Mouse (Mus musculus): ENCODE measurements around the gene Pacrg.

DNA sequence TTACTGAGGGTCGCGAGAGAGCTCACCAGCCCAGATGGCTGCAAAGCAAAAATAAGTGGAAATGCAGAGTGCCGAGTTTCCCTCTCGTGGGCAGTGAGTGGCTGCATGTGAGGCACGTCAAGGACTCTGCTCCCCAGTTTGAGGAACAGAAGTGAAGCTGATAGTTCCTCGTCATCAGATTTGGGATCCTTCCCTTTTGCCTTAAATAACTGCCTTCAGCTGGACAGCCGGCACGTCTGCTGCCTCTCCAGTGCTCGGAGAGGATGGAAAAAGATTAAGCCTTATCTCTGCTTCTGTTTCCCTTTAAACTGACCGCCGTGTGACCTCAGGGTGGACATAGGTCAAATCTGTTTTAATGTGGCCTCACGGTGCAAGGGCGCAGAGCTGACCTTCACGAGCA, 480.6 kb downstream of the Pacrg start:
- TF ChIP-seq POLR2A (IDR thresholded peaks at IDR 0.05; ENCODE audit: extremely low read depth, insufficient read depth, low read length): no peak
- TF ChIP-seq CTCF (IDR thresholded peaks at IDR 0.05; ENCODE audit: low read depth, low read length): no peak

Measured in liver, adult 2 months (tissue).